Mouse (Mus musculus) B cell, adult 2 months (primary cell): ENCODE data around the gene 2310050C09Rik.

Experiments used
- DNase-seq, 2 experiments: peaks; one replicate each; pipeline ENCODE4 v3.0.0; 2022

The 2310050C09Rik gene

DNA sequence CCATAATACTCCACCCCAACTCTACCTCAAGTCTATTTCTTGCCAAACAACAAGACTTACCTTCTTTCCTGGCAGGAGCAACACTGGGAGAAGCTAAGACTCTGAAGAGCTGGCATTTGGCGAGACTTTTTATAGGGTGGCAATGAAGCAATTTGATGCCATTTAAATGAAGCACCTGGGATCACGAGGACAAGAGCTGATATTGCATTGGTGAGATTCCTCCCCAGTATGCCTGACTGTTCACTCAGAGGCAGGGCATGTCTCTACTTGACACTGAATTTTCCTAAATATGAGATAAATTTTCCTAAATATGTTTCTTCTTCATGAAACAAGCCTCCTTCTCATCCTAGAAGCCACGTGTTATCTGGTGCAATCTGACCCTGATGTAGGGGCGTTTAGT is at the start of gene 2310050C09Rik:
2310050C09Rik (minus strand) TSS at position 101 of the 400 bp plus-strand sequence.
- no peak for DNase-seq

DNA sequence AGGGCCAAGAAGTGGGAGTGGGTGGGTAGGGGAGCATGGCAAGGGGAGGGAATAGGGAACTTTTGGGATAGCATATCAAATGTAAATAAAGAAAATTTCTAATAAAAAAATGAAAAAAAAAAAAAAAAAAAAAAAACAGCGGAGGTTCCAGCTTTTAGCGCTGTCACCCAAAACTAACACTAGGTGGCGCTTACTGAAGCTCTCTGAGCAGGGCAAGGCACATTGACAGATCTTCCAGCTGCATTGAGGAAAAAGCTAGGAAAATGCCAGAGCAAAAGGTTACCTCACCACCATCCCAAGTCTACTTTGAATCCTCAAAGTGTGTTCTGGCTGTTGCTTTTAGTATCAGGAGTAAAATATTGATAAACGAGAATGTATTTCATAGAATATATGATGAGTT is 37.6 kb upstream of the 2310050C09Rik start:
- DNase-seq, result no peak

DNA sequence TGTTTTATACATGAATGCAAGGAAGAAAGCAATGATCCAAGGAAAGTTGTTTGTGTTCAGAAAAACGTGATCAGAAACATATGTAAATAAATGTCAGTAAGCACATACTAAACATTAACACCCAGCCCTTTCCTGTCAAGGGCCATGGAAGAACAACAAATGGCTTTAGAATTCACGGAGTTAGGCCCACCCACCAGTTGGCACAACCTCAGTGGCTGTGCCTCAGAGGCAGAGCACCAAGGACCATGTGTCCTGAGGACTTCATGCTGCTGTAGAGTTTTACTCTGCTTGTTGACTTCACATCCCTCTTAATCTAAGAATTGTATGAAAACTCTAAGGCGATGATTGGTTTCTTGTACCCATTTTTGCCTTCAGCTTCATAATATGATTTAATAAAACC is 35.2 kb upstream of the 2310050C09Rik start:
- DNase-seq, result no peak

DNA sequence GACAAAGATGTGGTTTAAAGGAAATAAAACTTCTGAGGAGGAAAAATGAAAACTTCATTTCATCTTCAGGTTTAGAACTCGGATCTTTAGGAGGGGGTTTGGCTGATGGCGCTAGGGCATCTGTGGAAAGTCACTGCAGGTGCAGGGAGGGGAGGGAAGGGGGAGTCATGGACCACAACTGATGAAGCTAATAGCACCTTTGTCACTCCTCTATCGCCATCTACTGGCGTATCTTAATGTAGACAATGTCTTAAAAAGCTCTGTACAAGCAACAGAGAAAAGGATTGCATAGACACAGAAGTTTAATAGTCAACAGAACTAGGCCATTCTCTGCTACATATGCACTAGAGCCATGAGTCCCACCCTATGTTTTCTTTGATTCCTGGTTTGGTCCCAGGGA is 33.6 kb upstream of the 2310050C09Rik start:
- no peak for DNase-seq

DNA sequence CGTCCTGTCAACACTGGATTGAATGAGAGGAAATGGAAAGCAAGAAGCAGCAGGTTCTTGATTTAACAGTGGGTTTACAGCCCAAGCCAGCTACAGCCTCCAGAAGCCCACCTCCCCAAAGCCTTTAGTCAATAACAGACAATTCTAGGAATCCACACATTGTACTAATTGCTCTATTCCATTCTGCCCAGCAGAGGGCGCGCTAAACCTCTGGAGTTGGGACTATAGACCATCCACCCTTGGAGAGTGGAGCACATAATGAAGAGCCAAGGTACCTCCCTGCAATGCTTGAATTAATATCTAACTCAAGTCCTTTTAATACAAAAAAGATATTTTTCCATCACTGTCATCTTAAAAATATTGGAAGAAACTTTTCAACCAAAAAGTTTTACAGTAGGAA is 33.0 kb upstream of the 2310050C09Rik start:
- no peak for DNase-seq

DNA sequence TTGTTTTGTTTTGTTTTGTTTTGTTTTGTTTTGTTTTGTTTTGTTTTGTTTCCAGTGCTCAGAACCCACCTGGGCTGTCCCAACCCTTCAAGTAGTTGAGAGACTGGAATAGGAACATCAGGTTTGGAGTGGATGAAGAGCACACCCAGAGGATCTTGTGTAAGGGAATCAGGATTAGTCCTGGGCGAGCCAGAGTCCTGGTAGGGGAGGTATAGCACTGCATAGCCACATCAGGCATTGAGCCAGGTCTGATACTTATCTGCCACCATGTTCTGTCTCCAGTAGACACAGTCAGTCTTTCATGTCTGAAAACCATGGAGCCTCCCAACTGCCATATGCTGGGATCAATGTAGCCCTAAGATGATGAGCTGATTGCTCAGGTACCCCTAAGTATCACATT is 24.5 kb upstream of the 2310050C09Rik start:
- no peak for DNase-seq

DNA sequence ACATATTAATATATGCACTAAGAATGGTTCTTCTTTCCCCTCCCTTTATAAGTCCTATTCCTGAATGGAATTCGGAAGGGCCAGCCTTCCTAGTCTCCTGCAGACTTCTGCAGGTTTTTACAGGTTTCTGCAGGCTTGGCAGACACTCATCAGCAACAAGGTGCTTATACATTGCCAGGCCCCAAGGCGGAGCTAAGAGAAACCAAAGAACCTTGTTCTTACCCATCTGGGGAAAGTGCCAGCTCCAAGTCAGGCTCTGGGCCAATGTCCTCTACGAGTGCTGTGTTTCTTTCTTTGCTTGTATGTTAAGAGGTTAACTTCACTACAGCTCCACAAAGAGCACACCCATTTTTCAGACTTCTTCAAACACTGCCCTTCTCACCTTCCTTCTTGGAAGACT is 24.0 kb upstream of the 2310050C09Rik start:
- no peak for DNase-seq

DNA sequence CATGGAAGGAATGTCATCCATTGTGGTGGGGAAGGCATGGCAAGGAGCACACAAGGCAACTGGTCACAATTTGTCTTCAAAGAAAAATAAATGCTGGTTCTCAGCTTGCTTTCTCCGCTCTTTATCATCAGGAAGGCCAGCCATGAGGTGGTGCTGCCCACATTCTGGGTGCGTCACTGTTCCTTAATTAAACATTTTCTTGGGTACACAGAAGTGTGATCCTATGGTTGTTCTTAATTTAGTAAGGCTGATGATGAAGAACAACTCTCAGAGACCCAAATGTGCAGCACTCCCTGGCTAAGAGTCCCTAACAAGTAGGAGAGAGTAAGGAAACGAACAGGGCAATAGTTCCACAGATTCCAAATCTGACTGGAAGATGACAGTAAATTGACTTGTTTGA is 4.2 kb upstream of the 2310050C09Rik start:
- DNase-seq, result no peak

DNA sequence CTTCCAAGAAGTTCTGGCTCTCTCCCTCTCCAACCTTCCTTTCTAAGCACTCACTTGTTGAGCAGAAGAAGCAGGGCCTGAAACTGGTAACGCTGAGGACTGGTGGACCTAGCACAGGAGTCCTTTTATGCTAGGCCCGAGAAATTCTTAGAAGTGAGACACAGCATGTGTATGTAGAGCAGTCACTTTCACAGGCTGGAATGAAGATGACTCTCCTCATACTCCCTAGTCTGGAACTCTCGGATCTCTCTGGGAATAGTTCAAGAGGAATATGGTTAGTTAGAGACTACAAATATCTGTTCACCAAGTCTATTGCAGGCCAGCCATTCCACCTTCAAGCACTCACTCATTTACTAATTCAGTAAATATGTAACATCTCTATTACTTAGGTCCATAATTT is 18.8 kb downstream of the 2310050C09Rik start, which contains the start of gene Lce1l:
Lce1l (minus strand) TSS at position 101 of the 400 bp plus-strand sequence.
- no peak for DNase-seq

DNA sequence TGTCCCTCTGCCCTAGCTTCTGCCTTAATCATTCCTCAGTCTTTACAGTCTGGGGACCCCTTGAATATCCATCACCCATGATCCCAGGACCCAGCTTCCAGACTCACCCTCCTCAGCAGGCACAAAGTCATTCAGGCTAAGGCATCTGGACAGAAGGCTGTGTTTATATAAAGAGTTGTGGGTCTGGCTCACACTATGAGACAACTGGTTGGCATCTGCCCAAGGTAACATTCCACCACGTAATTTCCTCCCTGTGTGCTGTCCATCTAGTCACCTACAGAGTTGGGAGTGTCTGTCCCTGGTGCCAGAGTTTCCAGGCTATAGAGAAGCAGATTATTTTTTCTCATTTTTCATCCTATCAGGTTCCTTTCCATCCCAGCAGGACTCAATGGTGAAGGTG is 42.9 kb downstream of the 2310050C09Rik start, which contains the start of gene Kprp:
Kprp (minus strand) TSS at position 140 of the 400 bp plus-strand sequence.
- DNase-seq, result no peak

DNA sequence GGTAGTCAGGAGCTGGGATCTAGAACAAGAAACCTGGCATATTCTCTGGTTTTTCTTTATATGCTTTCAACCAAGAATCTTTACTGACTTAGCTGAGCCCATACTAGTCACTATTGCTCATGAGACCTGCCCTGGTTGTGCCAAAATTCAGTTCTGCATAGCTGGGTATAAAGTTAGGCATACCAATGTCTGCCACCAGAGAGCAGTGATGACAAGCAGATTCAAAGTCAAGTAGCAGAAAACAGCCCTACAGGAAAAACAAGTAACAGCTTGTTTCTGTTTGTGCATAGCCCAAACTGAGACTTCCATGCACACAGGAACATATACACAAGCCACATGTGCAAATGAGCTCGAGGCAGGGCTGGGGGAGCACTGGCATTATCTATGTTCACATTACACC is 44.2 kb downstream of the 2310050C09Rik start:
- DNase-seq, result no peak
